Mouse (Mus musculus): ENCODE results near the gene Dpp8.
A peak's percentile ranks its signal among the peaks of the same experiment; 100 is the strongest.
"Not testable (repeated sequence)": the region's sequence is repeated elsewhere in the genome, so short reads cannot be mapped to it uniquely, and the experiment has no call there.

Dpp8 gene

GRCm38 (mm10) chr9:65032269-65033108 is at the start of gene Dpp8:
Gene Dpp8, plus strand, starts transcription at chr9:65032414.
- peak; percentile 96 for DNase-seq (ENCODE audit: low read depth)

- DNase-seq (ENCODE audit: low read depth) = no peak
These were observed 47.0 kb upstream of the Dpp8 start for GRCm38 (mm10) chr9:64985037-64985794.

- DNase-seq (ENCODE audit: low read depth) = no peak
These were observed 46.4 kb upstream of the Dpp8 start for GRCm38 (mm10) chr9:64985807-64986206.

- DNase-seq (ENCODE audit: low read depth) = no peak
These were observed 44.6 kb upstream of the Dpp8 start for GRCm38 (mm10) chr9:64987651-64988050.

DNA sequence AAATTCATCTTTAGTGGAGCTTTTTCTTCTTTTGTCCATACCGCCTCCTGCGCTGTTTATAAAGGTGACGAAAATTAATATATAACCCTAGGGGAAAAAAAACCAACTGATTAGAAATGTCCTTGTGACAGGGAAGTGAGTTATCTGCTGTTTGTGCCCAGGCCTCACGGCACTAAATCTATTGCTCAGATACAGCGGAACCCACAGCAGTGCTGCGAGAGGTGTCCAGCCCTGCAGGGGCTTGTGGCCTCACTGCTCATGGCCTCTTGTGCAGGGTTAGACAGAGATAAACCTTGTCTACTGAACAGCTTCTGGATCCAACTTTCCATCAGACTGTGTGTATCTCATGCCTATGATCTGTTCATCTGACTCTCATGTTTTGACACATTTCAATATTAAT is 43.8 kb upstream of the Dpp8 start:
- DNase-seq (ENCODE audit: low read depth) = no peak

- no peak for DNase-seq (ENCODE audit: low read depth)
These were observed 41.9 kb upstream of the Dpp8 start for GRCm38 (mm10) chr9:64990291-64990690.

GRCm38 (mm10) chr9:64995464-64995863 is 36.8 kb upstream of the Dpp8 start:
- not testable (repeated sequence) for DNase-seq (ENCODE audit: low read depth)

DNA sequence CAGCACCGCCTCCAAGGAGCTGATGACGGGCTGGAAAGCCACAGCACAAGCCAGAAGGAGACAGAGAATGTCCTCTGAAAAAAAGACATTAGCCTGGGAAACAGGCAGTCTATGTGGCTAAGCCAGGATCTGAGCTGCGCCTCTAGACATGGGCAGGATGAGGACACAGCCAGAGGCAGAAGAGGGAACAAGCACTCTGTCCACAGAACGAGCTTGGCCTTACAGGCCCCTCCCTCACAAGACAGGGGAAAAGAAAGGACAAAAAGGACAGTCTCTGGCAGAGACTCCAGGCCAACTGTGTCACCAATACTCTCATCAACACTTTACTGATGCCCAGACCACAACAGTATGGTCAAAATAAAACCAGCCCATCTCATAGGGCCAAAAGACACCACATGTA is 30.7 kb upstream of the Dpp8 start:
- DNase-seq (ENCODE audit: low read depth) = no peak

GRCm38 (mm10) chr9:65005737-65006136 is 26.5 kb upstream of the Dpp8 start:
- DNase-seq (ENCODE audit: low read depth) = no peak

- peak; percentile 86 for DNase-seq (ENCODE audit: low read depth)
These were observed 21.6 kb upstream of the Dpp8 start for GRCm38 (mm10) chr9:65010632-65011031.

DNA sequence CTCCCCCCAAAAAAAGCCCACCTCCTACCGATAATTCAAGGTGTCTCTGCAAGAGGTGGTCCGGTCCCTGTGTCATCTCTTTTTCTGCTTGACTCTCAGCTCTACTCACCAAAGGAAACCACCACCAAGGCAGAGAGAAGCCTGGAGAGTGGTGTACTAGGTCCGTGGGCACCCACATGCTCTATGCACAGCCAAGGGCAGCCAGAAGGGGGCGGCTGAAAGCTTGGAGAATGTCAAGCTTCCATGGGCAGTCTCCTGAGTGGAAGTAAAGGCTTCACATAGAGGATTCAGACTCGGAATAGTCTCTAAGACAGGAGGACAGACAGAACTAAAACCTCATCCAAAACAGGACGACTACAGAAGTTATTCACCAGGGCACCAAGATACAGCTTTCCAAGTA is 20.9 kb upstream of the Dpp8 start:
- DNase-seq (ENCODE audit: low read depth) = peak; percentile 49

- DNase-seq (ENCODE audit: low read depth) = no peak
These were observed 16.6 kb upstream of the Dpp8 start for GRCm38 (mm10) chr9:65015461-65016222.

- no peak for DNase-seq (ENCODE audit: low read depth)
These were observed 15.8 kb upstream of the Dpp8 start for GRCm38 (mm10) chr9:65016241-65016977.

GRCm38 (mm10) chr9:65016978-65017827 is 15.0 kb upstream of the Dpp8 start:
- DNase-seq (ENCODE audit: low read depth) = peak; percentile 36

- DNase-seq (ENCODE audit: low read depth) = no peak
These were observed 14.3 kb upstream of the Dpp8 start for GRCm38 (mm10) chr9:65017896-65018295.

DNA sequence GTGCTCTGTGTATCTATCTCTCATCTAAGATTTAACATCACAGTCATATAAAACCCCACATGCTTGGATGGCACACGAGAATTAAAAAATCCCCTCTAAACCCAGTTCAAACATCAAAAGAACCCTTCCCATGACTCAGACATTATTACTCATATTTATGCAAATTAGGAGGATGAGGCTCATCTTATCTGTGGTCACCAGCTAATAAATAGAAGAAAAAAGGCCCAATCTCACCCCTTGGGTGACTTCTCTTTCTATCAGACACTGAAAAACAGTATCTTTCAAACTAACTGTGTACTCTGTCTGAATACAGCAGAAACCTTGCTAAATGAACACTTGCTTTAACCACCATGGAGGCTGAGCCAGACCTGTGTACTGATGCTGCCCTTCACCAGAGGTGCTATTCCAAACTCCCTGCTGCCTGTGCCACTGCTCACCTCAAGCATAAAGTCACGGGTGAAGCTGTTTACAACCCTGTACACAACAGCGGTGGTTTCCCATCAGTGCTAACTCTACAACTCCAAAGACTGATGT is 13.6 kb upstream of the Dpp8 start:
- DNase-seq (ENCODE audit: low read depth) = peak; percentile 48

DNA sequence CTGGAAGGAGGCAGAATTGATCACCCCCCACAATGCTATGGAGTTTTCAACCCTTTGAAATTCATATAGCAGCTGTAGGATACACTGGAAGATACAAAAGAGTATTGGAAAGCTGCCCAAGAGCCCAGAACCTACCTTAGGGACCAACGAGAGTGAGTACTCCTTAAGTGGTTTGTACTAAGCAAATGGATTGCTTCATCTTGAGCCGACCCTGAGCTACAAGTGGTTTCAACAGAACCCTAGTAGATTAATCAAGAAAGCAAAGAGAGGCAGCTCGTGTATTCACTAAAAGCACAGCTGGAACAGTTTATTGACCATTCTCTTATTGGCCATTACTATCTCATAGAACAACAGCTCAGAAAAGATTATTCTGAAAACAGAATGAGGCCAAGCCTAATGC is 13.1 kb upstream of the Dpp8 start:
- peak; percentile 62 for DNase-seq (ENCODE audit: low read depth)

- no peak for DNase-seq (ENCODE audit: low read depth)
These were observed 12.1 kb upstream of the Dpp8 start for GRCm38 (mm10) chr9:65020128-65020527.

GRCm38 (mm10) chr9:65020991-65021886 is 11.0 kb upstream of the Dpp8 start, which contains the start of gene Hacd3:
Gene Hacd3, minus strand, starts transcription at chr9:65021693.
- DNase-seq (ENCODE audit: low read depth) = peak; percentile 93

Data from 416B (cell line).